Mouse (Mus musculus) CD4-positive, CD25-positive, alpha-beta regulatory T cell, adult 4 months (primary cell): ENCODE results near the gene Mxd1. TPM values are rescaled to one million over a fixed set of nuclear protein-coding genes. Genes with fewer than 3 reads are reported as not detected.
A peak's percentile ranks its signal among the peaks of the same experiment; 100 is the strongest.

Experiments used
- ATAC-seq: one replicate; pipeline ENCODE4 v1.8.0; 2017
- polyA plus RNA-seq, 2 experiments: library from polyadenylated mRNA; unstranded; fragments of 100-300 nt; shearing (Covaris generic); gene quantifications; one replicate each; pipeline ENCODE4 v1.2.1; 2017

The Mxd1 gene
- polyA plus RNA-seq, 2 experiments from 2014 or later = 17.8 to 21.8 TPM

DNA sequence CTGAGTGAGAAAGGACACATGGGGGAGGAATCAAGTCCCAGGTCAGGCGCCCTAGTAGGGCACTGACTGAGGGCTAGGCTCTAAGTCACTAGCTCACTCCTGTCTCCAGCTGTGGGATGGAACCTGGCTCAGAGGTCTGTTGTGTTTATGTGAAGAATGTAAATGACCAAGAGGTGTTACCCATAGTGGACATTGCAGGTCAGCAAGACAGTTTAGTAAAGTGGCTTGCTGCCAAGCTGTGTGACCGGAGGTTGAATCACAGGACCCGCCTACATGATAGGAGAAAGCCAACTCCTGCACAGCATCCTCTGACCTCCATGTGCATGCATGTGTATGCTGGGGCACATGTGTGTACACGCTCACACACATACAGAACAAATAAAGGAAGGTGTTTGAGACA, 23.4 kb downstream of the Mxd1 start:
- ATAC-seq = no peak

DNA sequence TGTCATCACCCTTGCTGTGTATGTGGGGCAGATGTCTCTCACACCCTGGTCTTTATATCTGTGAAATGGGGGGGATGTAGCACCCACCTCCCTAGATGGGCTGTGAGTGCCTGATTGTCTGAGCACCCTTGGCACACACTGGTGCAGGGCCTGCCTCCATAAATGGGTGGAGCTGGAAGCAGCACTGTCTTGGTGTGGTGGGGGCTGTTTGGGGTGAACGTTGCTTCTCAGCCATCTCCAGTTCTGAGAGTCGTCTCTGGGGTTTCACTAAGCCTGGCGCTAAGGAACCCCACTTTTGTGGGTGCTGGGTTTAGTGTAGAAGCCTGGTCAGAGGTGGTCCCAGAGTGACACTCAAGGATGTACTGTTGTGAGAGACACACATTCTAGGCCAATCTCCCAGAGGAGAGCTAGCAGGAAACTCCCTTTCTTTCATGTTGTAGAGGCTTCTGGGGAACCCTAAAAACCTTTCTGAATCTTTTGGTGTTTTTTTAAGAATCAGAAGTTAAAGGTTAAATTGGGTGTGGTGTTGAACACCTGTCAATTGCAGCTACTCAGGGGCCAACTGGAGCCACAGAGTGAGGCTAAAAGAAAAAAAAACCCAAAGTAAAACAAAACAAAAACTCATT, 24.1 kb downstream of the Mxd1 start:
- peak; percentile 66 for ATAC-seq

DNA sequence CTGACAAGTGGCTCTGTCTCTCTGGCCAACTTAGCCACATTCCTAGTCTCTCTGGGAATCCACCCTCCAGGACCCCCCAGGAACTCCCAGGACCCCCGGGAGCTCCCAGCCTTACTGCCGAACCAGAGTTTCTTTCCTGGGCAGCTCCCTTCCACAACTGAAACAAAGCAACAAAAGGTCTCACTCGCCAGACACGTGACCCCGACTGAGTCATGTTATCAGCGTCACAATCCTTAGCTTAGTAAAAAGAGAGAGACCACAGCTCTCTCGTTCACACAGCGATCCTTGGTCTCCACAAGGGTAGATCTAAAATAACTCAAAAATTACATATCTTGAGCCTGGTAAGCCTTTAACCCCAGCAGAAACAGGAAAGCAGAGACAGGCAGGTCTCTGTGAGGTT, 27.2 kb downstream of the Mxd1 start:
- ATAC-seq = peak; percentile 40

DNA sequence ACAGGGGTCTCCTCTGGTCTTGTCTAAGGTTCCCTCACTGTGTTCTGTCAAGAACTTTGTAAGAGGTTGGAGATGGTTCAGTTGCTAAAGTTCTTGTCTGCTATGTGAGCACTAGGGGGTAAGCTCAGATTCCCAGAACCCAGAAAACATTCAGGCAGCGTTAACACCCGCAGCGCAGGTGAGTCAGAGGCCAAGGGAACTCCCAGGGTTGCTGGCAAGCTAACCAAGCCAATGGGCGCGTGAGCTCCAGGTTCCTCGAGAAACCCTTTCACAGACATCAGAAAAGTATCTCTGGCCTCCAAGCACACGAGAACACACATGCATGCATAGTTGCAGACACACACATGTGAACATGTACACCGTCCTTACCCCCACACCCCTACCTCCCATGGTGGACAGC, 28.2 kb downstream of the Mxd1 start:
- no peak for ATAC-seq

DNA sequence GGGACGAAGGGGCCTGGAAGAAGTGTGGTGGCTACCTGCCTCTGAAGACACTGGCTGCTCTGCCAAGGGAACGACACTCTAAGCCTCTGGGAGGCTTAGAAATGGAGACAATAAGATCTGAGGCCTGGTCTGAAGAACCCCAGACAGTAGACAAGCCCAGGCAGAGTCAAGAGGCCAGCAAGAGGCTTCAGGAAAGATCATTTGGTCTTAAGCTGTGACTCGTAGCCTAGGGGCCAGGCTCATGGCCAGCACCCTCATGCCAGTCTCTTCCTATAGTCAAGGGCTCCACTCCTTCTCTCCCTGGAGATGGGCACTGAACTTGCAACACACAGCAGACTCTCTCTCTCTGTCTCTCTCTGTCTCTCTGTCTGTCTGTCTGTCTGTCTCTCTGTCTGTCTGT, 28.8 kb downstream of the Mxd1 start:
- no peak for ATAC-seq

DNA sequence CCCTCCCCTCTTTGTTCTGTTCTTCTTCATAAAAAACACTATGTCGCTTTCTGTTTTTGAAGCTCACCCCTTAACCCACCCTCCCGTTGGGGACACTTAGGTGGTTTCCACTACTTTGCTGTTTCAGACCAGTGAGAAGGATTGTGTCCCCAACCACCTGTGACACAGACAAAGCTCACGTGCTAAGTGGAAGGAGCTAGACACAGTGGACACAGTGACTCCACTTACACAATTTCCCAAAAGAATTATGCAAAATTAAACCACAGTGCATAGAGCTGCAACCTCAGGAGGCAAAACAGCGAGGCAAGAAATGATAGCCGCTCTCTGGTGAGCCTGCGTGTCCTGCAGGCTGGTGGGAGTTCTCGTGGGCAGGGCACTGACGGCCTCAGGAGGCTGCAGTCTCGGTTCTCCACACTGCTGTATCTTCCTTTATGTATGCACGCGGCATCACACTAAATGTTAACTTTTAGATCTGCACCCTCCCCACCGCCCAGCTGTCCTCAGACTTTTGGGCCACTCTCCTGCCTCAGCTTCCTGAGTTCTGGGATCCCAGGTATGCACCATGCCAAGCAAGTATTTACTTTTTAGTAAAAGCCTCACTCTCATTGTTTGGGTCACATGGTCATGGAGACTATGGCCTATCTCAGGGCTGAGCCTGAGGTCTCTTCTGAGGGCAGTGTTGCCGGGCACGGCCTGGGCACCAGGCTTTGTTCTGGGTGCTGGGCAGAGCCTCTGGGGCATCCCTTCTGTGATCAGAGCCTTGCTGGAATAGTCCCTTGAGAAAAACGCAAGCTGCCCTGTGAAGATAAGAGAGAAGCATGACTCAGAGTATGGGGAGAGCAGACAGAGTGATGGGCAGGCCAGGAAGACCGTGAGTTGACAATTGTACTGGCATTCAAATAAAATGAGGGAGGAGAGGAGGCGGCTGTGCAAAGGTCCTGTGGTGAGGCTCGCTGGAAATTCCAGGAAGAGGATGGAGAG, 29.5 kb downstream of the Mxd1 start:
- ATAC-seq = peak; percentile 8

DNA sequence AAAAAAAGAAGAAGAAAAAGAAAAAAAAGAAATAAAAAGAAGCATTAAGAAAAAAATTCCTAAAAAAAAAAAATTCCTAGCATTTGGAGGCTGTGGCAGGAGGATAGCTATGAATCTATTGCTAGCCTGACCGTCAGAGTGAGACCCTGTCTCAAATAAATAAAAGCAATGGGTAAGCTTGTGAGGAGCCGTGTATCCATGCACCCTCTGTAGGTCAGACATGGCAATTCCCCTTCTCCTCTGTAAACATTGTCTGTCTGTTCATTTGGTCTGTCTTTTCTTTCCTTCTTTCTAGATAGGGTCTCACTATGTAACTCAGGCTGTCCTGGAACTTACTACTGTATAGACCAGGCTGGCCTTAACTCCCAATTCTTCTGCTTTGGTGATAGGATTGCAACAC, 30.5 kb downstream of the Mxd1 start:
- no peak for ATAC-seq

DNA sequence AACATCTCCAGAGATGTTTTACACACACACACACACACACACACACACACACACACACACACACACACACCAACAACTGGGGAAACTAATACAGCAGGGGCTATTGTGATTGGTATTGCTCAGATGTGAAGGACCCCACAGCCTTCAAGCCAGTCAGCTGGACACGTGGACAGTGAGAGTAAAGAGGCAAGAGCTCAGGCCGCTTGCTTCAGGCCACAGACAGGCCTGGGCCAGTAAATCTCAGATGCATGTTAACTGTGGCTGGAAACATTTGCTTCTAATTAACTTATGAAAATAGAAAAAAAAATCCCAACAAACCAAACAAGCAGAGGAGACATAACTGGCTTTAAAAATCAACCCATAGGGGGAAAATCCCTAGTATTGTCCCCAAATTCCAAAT, 31.1 kb downstream of the Mxd1 start:
- ATAC-seq = no peak

DNA sequence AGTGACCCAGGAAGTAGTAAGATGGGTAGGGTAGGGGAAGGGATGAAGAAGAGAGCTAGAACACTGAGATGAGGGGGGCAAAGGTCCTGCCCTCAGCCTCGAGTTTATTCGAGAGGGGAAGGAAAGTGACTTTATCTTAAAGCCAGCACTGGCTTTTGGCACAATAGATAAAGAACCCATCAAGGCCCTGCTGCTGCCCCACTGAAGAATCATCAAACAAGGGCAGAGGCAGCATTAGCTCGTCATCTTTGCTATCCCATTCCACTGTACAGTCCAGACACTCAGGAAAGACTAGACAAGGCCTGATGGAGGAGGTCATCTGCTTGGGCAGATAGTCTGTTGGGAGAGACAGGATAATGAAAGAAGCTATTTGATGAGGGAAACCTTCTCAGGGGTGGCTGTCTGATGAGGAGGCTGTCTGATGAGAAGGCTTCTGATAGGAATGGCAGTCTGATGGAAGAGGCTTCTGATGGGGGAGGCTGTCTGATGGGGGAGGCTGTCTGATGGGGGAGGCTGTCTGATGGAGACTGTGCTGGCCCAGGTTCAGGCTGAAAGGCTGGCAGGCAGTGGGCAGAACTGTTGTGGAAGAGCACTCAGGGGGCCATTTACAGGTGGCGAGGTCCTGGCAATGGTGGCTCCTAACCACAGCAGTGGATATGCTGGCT, 31.7 kb downstream of the Mxd1 start:
- no peak for ATAC-seq

DNA sequence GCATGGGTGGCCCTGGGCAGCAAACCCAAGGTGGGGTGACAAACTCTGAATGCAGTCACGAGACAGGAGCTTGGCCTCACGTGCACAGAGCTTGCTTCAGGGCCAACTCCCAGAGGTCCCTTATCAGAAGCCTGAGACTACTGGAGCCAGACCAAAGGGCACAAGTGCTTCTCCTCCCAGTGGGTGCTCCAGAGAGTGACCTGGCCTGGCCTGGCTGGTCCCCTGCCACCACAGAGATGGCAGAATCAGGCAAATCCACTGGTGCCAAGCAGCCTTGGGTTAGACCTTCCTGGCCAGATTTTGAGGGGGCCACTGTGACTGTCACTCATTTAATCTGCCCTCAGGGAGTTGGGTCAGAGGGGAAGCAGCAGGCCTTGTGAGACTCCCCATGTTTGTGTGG, 32.5 kb downstream of the Mxd1 start:
- no peak for ATAC-seq

DNA sequence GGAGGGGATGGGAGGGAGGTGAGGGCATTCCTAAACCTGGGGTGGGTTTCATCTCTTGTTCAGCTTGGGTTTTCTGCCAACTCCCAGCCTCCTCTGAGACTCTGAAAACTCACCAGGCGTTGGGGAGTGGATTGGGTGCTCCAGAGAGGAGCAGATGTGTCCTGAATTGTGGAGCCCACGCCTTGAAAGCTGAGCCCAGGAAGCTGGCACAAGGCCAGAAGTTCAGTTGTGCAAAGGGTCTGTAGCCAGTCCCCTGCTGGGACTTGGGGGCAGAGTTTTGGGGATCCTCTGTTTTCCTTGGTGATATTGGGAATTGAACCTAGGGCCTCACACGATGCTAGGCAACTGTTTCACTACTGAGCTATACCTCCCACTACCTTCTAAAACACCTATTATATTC, 38.8 kb downstream of the Mxd1 start:
- no peak for ATAC-seq

DNA sequence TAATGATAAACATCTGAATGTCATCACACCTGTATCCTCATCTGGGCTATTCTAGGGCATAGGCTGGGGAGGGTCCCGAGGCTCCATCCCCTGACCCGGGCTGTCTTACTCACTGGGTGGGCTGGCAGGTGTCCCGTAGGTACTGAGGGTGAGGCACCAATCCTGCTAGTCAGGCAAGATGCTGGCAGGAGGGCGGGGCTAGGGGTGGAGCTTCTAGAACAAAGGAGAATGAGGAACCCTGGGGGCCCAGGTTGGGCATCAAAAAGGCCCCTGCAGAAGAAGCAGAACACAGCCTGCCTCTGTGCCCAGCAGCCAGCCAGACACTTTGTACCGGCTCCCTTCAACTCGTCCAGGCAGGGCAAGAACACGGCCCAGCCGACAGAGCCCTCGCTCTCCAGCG, 41.0 kb downstream of the Mxd1 start, which contains the start of gene Asprv1:
Asprv1 (plus strand) TSS at position 219 of the 400 bp plus-strand sequence.
- no peak for ATAC-seq

DNA sequence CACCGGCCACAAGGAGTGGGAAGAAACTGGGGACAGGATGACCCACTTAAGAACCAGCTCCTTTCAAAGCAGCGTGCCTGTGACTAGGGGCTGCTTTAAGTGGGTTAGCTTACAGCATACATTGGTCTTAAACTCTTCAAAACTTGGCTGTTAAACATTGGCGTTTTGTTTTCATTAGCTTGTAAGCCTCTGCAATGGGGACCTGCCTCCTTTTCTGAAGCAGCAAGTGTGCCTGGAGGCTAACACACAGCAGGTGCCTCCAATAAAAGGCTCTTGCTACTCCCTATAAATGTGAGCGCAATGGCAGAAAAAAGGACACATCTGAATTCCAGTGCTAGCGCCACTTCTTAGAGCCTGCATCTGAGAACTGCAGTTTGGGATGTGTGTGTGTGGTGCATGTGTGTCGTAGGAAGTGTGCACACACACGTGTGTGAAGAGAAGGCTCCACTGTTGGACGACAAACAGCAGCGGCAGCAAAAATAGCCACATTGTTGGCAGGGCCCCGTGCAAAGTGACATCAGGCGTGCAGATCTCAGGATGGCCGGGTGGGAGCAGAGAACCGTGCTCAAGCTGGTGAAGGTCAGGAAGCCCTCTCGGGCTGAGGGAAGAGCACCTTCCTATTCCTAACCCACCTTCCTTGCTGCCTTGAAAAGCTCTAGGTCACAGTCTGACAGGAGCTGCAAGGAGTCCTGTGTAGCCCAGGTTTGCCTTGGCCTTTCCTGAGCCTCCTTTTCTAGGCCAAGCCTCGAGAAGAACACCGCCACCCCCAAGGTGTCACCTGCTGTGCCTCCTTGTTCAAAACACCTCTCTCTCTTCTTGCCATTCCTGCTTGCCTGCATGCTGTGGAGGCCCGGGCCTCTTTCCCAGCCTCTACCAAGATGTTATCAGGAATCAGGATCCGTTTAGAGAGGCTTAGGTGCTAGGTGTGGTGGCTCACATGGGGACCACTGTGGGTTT, 44.6 kb downstream of the Mxd1 start:
- no peak for ATAC-seq

DNA sequence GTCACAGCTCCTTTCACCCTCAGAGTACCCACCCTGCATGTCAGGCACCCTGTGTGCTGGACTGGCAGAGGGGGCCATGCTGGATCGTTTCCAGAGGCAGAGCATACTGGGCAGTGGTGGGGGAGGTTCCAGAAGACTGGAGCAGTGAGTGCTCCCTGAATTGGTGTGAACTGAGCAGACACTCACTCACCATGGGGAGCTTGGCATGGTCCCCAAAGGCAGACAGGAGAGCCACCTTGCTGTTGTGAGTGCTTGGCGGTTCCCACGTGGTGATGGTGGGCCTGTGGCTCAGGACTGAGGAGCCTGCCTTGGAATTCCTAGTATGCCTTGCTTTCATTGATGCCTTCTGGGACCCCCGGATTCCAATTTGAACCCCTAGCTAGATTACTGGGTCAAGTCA, 45.8 kb downstream of the Mxd1 start:
- ATAC-seq = no peak

DNA sequence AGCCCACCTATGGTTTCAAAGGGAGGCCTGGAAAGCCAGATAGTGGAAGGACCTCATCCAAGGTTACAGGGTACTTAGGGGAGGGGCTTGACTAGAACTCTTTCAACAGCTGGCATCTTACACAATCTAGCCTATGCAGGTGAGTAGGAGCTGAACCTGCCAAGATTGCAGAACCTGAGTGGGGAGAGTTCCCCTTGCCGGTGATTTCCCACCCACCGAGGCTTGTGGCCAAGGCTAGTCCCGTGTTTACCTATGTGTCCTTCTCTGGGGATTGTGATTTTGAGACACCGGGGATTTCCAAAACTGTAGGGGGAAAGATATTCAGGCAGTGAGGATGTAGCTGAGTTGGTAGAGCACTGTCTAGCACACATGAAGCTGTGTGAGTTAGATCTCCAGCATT, 53.7 kb downstream of the Mxd1 start:
- ATAC-seq = peak; percentile 47

DNA sequence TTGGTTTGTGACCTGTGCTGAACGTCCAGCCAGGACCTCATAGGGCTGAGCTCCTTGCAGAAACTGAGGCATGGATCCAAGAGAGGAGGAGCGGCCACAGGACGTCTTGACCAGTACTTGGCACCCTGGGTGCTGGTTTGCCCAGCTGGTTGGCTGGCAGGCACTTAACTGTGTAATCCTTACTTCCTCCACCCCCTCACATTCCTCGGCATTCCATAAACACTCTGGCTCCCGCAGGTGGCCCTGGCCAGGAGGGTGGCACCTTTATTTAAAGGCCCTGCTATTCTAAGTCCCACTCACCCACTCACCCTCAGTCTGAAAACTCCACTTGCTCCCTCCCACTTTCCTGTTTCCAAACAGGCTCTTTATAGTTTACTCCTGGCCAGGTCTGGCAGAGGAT, 58.2 kb downstream of the Mxd1 start:
- ATAC-seq = no peak

DNA sequence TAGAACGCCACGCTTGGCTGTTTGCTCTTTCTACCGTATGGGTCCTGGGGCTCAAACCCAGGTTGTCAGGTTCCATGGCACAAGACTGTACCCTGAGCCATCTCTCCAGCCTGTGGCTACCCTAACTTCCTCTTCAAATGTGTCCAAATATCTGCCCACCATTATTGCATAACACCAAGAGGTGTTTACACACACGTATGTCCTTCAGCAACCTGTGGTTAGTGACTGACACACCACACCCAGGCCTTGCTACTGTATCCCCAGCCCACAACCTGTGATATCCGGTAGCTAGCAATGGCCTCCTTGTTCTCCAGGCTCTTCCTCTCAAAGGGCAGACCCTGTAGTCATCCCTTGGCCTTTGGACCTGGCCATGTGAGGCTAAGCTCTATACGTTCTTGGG, 59.7 kb downstream of the Mxd1 start:
- ATAC-seq = no peak

DNA sequence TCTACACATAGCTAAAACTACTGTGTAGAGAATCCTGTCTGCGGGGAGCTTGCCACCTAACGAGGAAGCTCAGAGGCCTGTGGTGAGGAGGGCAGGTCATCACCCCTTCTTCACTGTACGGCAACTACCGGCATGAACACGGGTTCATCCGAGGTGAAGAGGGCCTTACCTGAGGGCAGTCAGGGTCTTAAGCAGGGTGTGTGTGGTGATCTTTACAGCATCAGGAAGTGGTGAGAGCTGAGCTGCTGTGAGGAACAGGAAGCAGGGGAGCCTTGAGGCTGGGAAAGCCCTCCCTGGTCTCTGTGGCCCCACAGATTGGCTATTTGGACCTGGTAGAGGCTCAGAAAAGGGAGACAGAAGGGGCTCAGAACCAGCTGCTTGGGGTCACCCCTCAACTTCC, 61.5 kb downstream of the Mxd1 start:
- ATAC-seq = peak; percentile 87

DNA sequence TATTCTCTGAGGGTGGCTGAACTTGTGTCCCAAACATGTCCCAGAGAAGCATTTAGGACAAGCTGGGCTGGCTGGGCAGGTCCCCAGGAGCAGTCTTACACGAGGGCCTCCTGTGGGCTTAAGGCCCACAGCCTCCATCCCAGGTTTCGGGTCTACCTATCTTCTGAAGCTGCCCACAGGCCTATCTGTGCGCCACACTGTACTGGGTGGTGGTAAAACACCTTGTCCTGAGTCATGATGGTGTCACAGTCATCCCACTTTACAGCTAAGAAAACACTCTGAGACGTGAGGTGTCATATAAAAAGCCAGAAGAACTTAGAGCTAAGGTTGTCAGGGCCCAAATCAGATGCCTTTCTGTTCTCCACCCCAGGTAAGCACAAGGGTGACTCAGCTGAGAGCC, 62.7 kb downstream of the Mxd1 start:
- ATAC-seq = no peak

DNA sequence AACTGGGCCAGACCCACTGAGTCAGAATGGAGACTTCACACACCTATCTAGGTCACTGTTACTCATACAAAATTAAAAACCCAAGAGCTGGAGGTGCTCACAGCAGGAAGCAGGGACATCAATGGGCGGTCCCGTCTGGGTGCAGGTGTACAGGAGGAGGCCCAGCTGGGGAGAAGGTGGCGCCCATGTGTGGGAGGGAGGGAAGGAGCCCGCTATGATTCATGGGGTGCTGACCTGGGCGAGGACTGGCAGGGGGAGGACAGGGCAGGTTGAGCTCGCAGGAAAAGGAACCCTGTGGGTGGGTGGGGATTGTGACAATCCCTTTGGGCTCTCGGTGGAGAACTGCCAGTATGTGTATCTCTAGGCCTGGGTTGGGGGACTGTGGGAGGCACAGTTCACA, 63.7 kb downstream of the Mxd1 start:
- peak; percentile 50 for ATAC-seq

DNA sequence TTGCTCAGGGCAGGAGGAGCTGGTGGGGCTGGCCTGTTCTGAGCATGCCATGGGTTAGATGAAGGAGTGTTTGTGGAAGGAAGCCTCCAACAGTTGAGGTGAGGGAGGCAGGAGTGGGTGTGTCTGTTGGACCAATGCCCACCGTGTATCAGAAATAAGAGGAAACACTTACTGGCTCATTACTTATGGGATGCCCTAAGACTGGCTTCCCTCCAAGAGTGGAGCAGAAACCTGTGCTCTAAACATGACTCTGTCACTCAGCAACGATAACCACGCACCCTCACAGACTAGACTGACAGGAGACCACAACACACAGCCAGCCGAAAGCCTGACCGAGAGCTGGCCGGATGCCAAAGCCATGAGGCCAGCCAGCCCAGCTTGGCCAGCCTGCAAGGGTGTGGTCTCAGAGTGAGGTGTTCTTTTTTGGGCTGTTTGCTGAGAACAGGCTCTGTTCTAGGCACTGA, 69.0 kb downstream of the Mxd1 start:
- ATAC-seq = peak; percentile 81

DNA sequence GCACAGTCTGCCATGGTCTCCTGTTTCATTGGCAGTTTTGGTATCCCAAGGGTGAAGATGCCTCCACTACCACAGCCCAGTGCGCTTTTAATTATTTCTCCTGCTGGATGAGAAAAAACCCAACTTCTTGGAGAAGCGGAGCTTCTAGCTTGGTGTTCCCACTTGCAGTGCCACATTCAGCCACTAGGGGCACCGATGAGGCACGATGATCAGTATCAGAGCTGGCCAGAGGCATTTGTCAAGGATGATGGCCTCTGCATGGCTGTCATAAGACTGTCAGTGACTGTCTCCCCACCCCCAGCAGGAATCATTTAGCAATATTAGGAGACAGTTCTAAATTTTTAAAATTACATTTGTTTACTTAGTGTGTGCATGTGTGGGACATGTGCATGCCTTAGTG, 69.8 kb downstream of the Mxd1 start:
- ATAC-seq = peak; percentile 48
